Mouse (Mus musculus) heart, adult 2 months (tissue): Measurements from ENCODE around the gene Stard13.

Experiments
- CTCF ChIP-seq: fragments of 200-600 bp; IDR thresholded peaks from 2 replicates; pipeline ENCODE4 v1.8.1; 2022; ENCODE audit warnings: antibody characterized with exemption, mild to moderate bottlenecking, moderate library complexity
- EP300 ChIP-seq: fragments of 200-500 bp; IDR thresholded peaks from 2 replicates; pipeline ENCODE4 v1.6.1; 2011; ENCODE audit warnings: low read depth, low read length, control low read depth; ENCODE audit not compliant: insufficient read depth
- POLR2A ChIP-seq: fragments of 200-500 bp; IDR thresholded peaks from 2 replicates; pipeline ENCODE4 v1.6.1; 2011; ENCODE audit warnings: mild to moderate bottlenecking, low read depth, low read length, control low read depth; ENCODE audit not compliant: insufficient read depth

- TF ChIP-seq CTCF (no peak), EP300 (no peak), POLR2A (no peak)
These were observed 129.1 kb downstream of the Stard13 start for GRCm38 (mm10) chr5:151104354-151105053.
